Mouse (Mus musculus): ENCODE data around the gene Gfm2. TPM values are rescaled to one million over a fixed set of nuclear protein-coding genes. Genes with fewer than 3 reads are reported as not detected.
"Not testable (repeated sequence)": the region's sequence is repeated elsewhere in the genome, so short reads cannot be mapped to it uniquely, and the experiment has no call there.

Gene Gfm2
- total RNA-seq (2021), result 10 to 100 TPM; 41.3 to 54.0 TPM
- 19.3 and 22.0 TPM in 2 replicates for polyA plus RNA-seq (2012; rRNA removed)
- long read RNA-seq, transcript Gfm2-208 (21 exons, 3,157 nt), result major isoform, 22 of 36 reads
- long read RNA-seq, partial matches to known transcripts, result 2 of 36 reads
- long read RNA-seq, other reads (novel, unspliced or antisense), result 10 of 36 reads

GRCm38 (mm10) chr13:97137466-97138400 lies at the start of gene Gfm2, which contains the start of gene Nsa2:
Gene Gfm2 (plus strand): TSS chr13:97137937.
Gene Nsa2 (minus strand): TSS chr13:97137937.
- peak; percentile 93 for DNase-seq

- no peak for DNase-seq
Measured at GRCm38 (mm10) chr13:97088183-97088582, 49.6 kb upstream of the Gfm2 start.

DNA sequence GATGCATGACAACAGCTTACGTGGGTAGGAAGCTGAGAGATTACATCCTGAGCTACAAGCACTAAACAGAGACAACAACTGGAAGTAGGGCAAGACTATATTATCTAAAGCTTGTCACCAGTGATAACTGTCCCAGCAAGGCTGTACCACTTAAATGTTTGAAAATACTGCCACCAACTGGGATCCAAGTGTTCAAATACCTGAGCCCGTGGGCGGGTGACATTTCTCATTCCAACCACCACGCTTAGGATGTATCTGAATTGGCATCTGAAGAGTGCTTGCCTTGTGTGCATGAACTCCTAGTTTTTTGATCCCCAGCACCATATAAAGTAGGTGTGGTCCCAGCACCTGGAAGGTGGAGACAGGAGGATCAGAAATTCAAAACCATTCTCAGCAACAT lies 42.0 kb upstream of the Gfm2 start:
- DNase-seq, result no peak

GRCm38 (mm10) chr13:97099187-97099852 lies 38.4 kb upstream of the Gfm2 start, which contains the start of gene Gm6169:
Gene Gm6169 (minus strand): TSS chr13:97099237.
- DNase-seq, result peak; percentile 46

GRCm38 (mm10) chr13:97104996-97105395 lies 32.7 kb upstream of the Gfm2 start:
- no peak for DNase-seq

DNA sequence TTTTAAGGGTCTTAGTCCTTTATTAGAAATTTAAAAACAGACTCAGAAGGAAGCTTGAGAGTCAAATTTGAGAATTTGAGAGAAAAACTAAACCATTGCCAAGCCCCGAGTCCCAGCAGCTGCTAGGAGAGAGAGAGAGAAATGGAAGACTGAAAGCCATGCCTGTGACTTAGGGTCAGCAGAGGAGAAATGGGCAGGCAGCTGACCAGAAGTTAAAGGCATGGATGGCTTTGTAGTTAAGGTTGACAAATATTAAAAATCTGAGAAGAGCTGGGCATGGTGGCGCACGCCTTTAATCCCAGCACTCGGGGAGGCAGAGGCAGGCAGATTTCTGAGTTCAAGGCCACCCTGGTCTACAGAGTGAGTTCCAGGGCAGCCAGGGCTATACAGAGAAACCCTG lies 30.0 kb upstream of the Gfm2 start:
- not testable (repeated sequence) for DNase-seq

GRCm38 (mm10) chr13:97109046-97109445 lies 28.7 kb upstream of the Gfm2 start:
- DNase-seq, result no peak

GRCm38 (mm10) chr13:97121341-97121740 lies 16.4 kb upstream of the Gfm2 start:
- DNase-seq, result no peak

DNA sequence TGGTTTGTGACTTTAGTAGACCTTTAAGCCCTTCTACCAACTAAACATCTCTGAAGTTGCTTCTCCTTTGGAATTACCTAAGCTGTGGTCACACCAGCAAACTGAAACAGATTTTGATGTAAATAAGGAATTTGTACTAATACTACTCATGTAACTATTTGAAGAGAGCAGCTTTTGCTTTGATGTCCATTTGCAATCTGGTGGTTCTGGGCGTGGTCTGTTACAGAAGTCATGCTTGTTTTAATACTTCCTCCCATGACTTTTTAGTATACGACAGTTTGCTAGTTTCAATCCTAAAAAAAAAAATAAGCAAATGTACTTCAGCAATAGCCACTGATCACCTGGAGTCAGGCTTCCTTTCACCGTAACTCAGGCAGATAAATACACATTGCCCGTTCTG lies 8.1 kb upstream of the Gfm2 start:
- not testable (repeated sequence) for DNase-seq

DNA sequence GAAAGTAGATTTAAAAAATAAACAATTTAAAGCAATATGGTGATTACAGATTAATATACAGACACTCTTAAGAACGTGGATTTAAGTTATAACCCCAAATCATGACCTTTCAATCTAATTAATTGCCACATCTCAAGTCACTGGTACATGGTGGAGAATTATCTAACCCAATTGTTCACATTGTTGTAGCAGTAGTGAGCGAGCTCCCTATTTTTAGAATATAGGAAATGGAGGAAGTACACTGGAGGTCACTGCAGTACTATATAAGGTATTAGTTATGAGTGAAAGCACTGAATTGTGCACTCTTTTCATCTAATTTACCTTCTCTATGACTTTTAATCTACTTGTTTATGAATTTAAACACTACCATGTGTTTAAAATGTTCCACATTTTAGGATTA lies 7.3 kb upstream of the Gfm2 start:
- DNase-seq, result not testable (repeated sequence)

- not testable (repeated sequence) for DNase-seq
Measured at GRCm38 (mm10) chr13:97138404-97138931, 731 bp downstream of the Gfm2 start.

GRCm38 (mm10) chr13:97142321-97142720 lies 4.6 kb downstream of the Gfm2 start:
- DNase-seq, result no peak

DNA sequence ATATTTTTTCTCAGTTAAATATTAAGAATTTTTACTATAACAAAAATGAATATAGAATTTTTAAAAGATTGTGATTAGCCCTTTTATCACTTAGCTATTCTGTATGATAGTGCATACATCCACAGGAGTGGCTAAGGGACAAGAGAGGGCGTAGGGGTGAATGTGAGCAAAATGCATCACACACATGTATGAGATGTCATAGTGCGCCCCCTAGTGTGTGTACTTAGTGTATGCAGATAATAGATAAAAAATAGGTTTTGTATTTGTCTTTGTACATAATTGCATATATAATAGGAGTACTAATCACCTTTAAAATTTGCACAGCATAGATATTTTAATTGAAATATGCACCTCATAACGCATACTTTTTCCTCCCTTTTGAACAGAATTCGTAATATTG lies 8.1 kb downstream of the Gfm2 start:
- DNase-seq, result peak; percentile 8

DNA sequence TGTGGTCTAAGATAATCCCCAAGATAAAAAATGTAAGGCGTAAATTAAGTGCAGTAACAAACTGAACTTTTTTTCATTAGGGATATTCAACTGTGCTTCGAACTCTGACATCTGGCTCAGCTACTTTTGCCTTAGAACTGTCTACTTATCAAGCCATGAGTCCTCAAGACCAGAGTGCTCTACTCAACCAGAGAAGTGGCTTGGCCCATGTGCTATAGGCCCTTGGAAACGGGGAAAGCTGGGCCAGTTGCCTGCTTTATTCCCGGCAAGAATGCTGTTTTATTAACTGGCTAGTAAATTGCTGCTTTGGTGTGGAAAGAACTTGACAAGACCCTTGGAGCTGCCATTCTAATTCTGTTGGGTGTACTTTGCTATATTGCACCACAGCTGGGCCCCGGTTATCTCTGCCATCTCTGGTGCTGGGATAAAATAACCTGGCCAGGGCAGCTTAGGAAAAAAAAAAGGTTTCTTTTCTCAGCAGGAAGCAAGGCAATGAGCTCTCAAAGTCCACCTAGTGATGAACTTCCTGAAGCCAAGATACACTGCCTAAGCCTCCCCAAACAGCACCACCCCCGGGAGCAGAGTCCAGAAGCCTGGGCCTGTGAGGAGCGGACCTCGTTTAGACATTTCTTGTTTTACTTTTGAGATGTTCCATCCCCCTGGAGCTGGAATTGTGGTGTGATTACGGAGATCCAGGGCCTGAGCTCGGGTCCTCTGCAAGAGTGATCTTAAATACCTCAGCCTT lies 38.0 kb downstream of the Gfm2 start:
- no peak for DNase-seq

DNA sequence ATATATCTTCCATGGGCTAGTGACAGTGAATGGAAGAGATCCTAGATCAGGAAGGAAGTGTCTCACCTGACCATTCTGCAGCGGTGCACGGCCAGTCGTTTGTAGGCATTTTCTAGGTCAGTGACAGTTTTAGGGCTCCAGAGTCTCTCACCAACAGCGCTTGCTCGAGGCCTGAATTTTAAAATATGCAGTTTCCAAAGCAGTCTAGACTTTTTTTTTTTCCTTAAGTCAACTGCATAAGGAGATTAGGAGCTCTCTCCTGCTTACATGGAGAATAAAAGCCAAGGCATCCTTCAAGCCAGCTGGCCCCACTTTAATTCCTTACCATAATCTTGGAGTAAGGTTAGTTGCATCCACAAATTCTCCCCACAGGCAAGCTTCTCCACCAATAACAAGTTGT lies 39.0 kb downstream of the Gfm2 start:
- no peak for DNase-seq

DNA sequence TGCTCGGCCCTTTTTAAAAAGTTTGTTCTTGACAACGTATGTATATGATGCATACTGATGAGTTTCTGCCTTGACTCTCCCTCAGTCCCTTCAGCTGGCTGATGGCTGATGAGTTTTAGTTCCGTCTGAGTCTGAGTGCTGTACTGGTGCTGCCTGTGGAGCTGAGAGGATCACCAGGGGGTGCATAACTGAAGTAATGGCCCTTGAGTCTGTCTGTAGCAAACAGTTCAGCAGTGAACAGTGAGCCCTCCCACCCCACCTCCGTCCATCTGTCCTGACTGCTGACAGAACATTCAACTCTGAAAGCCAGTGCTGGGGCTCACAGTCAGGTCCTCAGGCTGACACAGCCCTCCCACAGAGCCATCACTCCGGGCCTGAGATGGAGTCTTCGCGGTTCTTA lies 41.2 kb downstream of the Gfm2 start:
- DNase-seq, result no peak

DNA sequence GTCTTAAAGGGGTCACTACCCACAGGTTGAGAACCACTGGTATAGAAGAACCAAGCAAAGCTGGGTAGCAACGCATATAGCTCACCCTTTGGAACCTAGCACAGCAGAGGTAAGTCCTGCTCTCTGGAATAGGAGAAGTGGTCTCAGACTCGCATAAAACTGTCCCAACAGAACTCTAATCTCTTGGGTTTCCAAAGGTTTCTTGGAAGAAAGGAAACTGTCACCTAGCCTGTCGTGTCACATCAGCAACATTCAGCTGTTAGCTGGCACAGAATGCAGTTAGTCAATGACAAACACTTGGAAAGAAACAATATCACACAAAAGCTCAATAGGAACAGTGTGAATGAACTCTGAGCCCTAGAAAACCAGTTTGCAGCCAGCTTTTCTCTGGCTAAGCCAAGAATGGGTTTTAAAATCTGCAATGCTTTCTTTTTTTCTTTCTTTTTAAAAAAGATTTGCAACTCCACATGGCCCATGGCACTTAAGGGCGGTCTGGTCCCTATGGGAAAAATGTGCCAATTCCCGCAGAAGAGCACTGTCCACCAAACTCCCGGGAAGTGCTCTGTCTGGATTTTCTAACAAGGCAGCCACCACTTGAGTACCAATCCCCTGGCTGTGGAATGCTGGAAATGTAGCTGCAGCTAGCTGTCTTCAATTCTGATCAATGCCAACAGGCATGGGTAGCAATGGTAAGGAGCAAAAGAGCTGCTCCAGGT lies 42.5 kb downstream of the Gfm2 start:
- no peak for DNase-seq

DNA sequence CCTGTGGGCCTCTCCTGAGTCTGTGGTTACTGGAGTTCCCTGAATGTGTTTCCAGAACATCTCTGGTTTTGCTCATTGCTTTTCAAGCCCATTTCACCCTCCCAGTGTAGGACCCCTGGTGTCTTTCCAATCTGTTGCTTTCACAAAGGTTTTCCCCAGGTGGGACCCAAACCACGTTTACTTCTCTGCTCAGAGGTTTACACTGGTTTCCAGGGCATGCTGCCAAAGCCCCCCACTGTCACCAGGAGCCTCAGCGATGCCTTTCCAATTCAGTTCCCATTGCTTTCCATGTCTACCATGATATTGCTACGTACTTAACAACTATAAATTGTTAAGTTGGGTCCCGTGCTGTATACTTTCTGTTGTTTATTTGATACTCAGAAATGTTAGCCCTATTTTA lies 45.1 kb downstream of the Gfm2 start:
- no peak for DNase-seq

DNA sequence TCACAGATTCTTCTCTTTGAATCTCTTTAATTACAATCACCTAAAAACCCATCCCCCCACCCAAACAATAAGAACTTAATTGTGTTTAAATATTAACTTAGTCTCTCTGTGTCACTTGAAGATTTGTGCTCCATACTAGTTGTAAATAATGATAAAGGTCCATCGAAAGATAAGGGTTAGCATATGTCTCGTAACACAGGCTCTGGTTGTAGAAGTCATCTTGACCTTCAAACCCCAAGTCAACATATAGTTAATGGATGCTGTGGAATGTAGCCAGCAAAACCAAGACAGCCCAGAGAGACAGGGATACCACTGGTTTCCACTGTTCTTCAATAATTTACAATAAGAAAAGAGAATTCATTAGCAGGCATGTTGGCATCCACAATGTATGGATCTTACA lies 46.4 kb downstream of the Gfm2 start:
- no peak for DNase-seq

- no peak for DNase-seq
Measured at GRCm38 (mm10) chr13:97184656-97185055, 46.9 kb downstream of the Gfm2 start.

DNA sequence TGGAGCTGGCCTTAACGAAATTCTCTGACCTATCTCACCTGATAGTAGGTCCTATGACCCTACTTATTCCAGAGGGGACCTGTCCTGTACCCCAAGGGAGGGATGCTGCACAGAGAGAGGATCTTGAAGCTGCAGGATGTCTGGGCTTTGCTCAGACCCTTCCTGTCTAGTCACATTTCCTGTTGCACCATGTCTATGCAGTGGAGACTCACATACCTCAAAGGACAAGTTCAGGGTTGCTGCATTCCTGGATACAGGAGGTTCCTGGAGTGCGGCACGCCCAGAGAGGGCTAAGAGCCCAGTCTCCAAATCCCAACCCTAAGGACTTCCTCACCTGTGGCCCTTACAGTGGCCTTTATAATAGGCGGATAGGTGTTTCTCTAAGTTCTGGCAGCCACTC lies 48.6 kb downstream of the Gfm2 start:
- no peak for DNase-seq
